Mouse (Mus musculus) ES-Bruce4 (cell line): ENCODE data around the gene Evi2a. TPM values are rescaled to one million over a fixed set of nuclear protein-coding genes. Genes with fewer than 3 reads are reported as not detected.

Experiments used
- H3K27ac ChIP-seq: 2 replicates; pipeline ENCODE4 v1.5.1; 2012; ENCODE audit warnings: low read length, inconsistent platforms; ENCODE audit not compliant: insufficient read depth
- H3K27me3 ChIP-seq: 2 replicates; pipeline ENCODE4 v1.6.1; 2012; ENCODE audit warnings: mild to moderate bottlenecking, low read length, inconsistent platforms; ENCODE audit not compliant: control insufficient read depth, poor library complexity, insufficient read depth, severe bottlenecking
- H3K36me3 ChIP-seq: 2 replicates; pipeline ENCODE4 v1.6.1; 2012; ENCODE audit warnings: inconsistent platforms, mild to moderate bottlenecking, low read length, moderate library complexity; ENCODE audit not compliant: control insufficient read depth, poor library complexity, insufficient read depth, severe bottlenecking
- H3K4me1 ChIP-seq: one replicate; pipeline ENCODE4 v1.8.1; 2011; ENCODE audit warnings: low read length; ENCODE audit not compliant: control insufficient read depth, insufficient read depth
- H3K4me3 ChIP-seq: 2 replicates; pipeline ENCODE4 v1.5.1; 2011; ENCODE audit warnings: low read depth, mild to moderate bottlenecking, low read length
- H3K9ac ChIP-seq: 2 replicates; pipeline ENCODE4 v1.6.1; 2012; ENCODE audit warnings: low read depth, mild to moderate bottlenecking, inconsistent platforms; ENCODE audit not compliant: poor library complexity, severe bottlenecking
- H3K9me3 ChIP-seq: replicated peaks from 2 replicates; pipeline ENCODE4 v1.6.1; 2012; ENCODE audit warnings: mild to moderate bottlenecking, low read length, inconsistent platforms; ENCODE audit not compliant: control insufficient read depth, poor library complexity, insufficient read depth, severe bottlenecking
- CTCF ChIP-seq: IDR thresholded peaks from one replicate; pipeline ENCODE4 v1.8.1; 2011; ENCODE audit warnings: low read depth, low read length
- EP300 ChIP-seq: IDR thresholded peaks from 2 replicates; pipeline ENCODE4 v1.6.1; 2011; ENCODE audit warnings: low read depth, low read length; ENCODE audit not compliant: insufficient read depth
- POLR2A ChIP-seq: IDR thresholded peaks from one replicate; pipeline ENCODE4 v1.8.1; 2011; ENCODE audit warnings: low read length; ENCODE audit not compliant: insufficient read depth
- polyA plus RNA-seq: library from polyadenylated mRNA; stranded (reverse); fragments of >200 nt; gene quantifications from 2 replicates; pipeline ENCODE4 v1.2.4, GENCODE M21; 2011; ENCODE audit warnings: low read depth; ENCODE audit not compliant: missing spikeins, insufficient read depth, insufficient read length

The Evi2a gene
- polyA plus RNA-seq: not detected in 2 replicates

- Histone ChIP-seq H3K9me3 (no peaks in the 10 kb centered on the region), H3K27ac (no peak within 1 kb of the TSS), H3K4me1 (no peaks in the 10 kb centered on the region), H3K4me3 (no peak within 1 kb of the TSS), H3K36me3 (no peaks in the 10 kb centered on the region), H3K27me3 (no peaks in the 10 kb centered on the region), H3K9ac (no peak within 1 kb of the TSS)
- TF ChIP-seq CTCF (no peak), EP300 (no peak), POLR2A (no peak)
Measured at GRCm38 (mm10) chr11:79530333-79530761, at the start of gene Evi2a, which contains the start of gene Evi2. Gene Evi2a (minus strand): TSS chr11:79530609. Gene Evi2 (minus strand): TSS chr11:79530589.

GRCm38 (mm10) chr11:79577741-79578140, 47.3 kb upstream of the Evi2a start:
- TF ChIP-seq POLR2A: no peak
- peak; percentile 49 for TF ChIP-seq CTCF
- Histone ChIP-seq H3K36me3 (no peaks in the 10 kb centered on the region), H3K27ac (no peak overlapping the region), H3K4me1 (no peaks in the 10 kb centered on the region), H3K4me3 (no peak overlapping the region), H3K9ac (no peak overlapping the region), H3K27me3 (no peaks in the 10 kb centered on the region), H3K9me3 (no peaks in the 10 kb centered on the region)

GRCm38 (mm10) chr11:79575383-79576073, 45.1 kb upstream of the Evi2a start:
- Histone ChIP-seq H3K9me3 (no peaks in the 10 kb centered on the region), H3K27me3 (no peaks in the 10 kb centered on the region), H3K27ac (no peak overlapping the region), H3K4me3 (no peak overlapping the region), H3K36me3 (no peaks in the 10 kb centered on the region), H3K9ac (no peak overlapping the region), H3K4me1 (no peaks in the 10 kb centered on the region)
- no peak for TF ChIP-seq EP300
- TF ChIP-seq POLR2A: no peak
- no peak for TF ChIP-seq CTCF

- TF ChIP-seq EP300: no peak
- TF ChIP-seq POLR2A: no peak
- TF ChIP-seq CTCF: no peak
- H3K36me3 ChIP-seq: no peaks in the 10 kb centered on the region
- no peak overlapping the region for H3K27ac ChIP-seq
- H3K9ac ChIP-seq: no peak overlapping the region
- no peaks in the 10 kb centered on the region for H3K27me3 ChIP-seq
- H3K4me1 ChIP-seq: no peaks in the 10 kb centered on the region
- no peak overlapping the region for H3K4me3 ChIP-seq
- H3K9me3 ChIP-seq: no peaks in the 10 kb centered on the region
Measured at GRCm38 (mm10) chr11:79573836-79574235, 43.4 kb upstream of the Evi2a start.

- no peak overlapping the region for H3K27ac ChIP-seq
- no peak overlapping the region for H3K9ac ChIP-seq
- no peak for TF ChIP-seq CTCF
- no peak for TF ChIP-seq EP300
- TF ChIP-seq POLR2A: no peak
- no peaks in the 10 kb centered on the region for H3K9me3 ChIP-seq
- H3K27me3 ChIP-seq: no peaks in the 10 kb centered on the region
- no peaks in the 10 kb centered on the region for H3K4me1 ChIP-seq
- H3K4me3 ChIP-seq: no peak overlapping the region
- 0 out of 2 replicates have a peak, but pooled peaks cover 6% of the 10 kb centered on the region for H3K36me3 ChIP-seq
Measured at GRCm38 (mm10) chr11:79570319-79570718, 39.9 kb upstream of the Evi2a start.

GRCm38 (mm10) chr11:79568197-79568911, 37.9 kb upstream of the Evi2a start:
- no peaks in the 10 kb centered on the region for H3K27me3 ChIP-seq
- peaks cover 8% of the 10 kb centered on the region; the same call in 1 of the 2 replicates for H3K36me3 ChIP-seq
- TF ChIP-seq POLR2A (no peak), CTCF (no peak), EP300 (no peak)
- no peak overlapping the region for H3K27ac ChIP-seq
- no peak overlapping the region for H3K9ac ChIP-seq
- no peaks in the 10 kb centered on the region for H3K9me3 ChIP-seq
- H3K4me3 ChIP-seq: no peak overlapping the region
- no peaks in the 10 kb centered on the region for H3K4me1 ChIP-seq
